Mouse (Mus musculus): ENCODE measurements around the gene Ifit1bl2. TPM values are rescaled to one million over a fixed set of nuclear protein-coding genes. Genes with fewer than 3 reads are reported as not detected.

The Ifit1bl2 gene
- 0.07 and 0.11 TPM in 2 replicates for polyA plus RNA-seq (2012; rRNA removed)

DNA sequence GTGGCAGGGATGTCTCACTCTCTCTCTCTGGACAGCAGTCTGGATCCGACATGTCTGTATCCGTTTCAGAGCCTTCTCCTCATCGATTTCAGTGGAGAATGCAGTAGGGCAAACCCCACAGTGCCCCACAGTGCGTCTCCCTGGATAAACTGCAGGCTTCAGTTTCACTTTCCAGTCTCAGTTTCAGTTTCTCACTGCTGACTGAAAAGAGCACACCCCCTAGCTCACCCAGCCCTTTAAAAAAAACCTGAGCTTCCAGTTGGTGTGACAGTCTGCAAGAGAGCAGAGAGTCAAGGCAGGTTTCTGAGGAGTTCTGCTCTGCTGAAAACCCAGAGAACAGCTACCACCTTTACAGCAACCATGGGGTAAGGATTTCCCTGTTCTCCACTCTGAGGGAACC is at the start of gene Ifit1bl2, which contains the start of gene Ifit1:
Gene Ifit1bl2 (minus strand): TSS at position 121 of the 400 bp plus-strand sequence.
Gene Ifit1 (plus strand): TSS at position 249 of the 400 bp plus-strand sequence.

DNA sequence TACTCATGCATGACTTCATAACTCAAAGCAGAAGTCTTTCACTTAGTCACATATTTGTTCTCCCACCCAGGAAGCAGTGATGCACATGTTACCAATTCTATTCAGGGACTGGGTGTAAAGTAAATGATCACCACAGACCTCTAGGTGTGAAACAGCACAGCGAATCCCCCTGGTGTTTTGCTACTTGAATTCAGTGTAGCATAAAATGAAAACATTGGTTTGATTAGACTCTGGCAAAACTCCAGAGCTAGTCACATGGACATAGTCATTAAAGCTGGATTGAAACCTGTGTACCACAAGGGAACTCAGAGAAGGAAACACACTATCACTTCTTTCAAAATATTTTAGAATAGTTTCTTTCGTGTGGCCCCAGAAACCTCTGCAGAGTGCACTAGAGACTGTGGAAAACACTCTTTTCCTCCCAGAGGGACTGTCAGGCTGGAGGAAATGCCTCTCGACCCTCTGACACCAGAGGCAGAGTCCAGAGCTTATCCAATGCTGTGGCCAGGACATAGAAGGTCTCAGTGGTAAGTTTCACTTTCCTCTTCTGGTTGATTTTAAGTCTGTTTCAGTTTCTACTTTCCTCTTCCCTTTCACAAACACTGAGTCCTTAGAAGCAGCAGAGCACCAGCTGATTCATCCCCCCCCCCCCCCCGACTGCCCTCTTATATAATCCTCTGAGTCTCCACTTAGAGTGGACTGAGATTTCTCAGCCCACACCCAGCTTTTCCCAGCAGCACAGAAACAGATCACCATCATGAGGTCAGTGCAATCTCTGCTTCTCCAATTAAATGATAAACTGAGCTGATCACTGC is 33.1 kb downstream of the Ifit1bl2 start, which contains the start of gene Ifit3b:
Gene Ifit3b (plus strand): TSS at position 734 of the 815 bp plus-strand sequence.

DNA sequence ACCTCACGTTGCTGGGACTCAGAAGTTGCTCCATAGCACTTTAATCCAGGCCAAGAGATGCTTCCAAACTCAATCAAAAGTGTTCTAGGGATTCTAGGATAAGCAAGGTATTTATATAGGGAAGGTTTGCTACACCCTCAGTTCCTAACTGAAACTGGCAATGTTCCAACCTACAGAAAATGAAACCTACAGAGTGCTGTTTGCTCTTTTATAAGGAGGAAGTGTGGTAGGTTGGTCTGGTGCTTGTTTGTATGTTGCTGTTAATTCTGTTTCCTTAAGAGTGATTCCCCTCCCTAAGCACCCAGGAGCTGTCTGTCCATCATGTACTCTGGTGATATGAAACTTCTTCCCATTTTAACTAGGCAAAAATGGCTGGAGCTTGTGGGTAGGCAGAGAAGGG is 38.7 kb downstream of the Ifit1bl2 start, which contains the start of gene Ifit1bl1:
Gene Ifit1bl1 (minus strand): TSS at position 69 of the 400 bp plus-strand sequence.

DNA sequence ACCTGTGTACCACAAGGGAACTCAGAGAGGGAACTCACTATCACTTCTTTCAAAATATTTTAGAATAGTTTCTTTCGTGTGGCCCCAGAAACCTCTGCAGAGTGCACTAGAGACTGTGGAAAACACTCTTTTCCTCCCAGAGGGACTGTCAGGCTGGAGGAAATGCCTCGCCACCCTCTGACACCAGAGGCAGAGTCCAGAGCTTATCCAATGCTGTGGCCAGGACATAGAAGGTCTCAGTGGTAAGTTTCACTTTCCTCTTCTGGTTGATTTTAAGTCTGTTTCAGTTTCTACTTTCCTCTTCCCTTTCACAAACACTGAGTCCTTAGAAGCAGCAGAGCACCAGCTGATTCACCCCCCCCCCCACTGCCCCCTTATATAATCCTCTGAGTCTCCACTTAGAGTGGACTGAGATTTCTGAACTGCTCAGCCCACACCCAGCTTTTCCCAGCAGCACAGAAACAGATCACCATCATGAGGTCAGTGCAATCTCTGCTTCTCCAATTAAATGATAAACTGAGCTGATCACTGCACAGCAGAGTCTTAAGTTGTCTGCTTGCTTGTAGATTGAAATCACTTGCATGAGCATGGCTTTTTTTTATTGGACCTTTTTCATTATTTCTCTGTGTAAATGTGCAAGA is 57.3 kb downstream of the Ifit1bl2 start, which contains the start of gene Ifit3:
Gene Ifit3 (plus strand): TSS at position 406 of the 641 bp plus-strand sequence.

Other genes with a start within 250 kb of the Ifit1bl2 start
- 0.30 and 3.5 TPM in 2 replicates for gene Ch25h, start 165.6 kb downstream of the Ifit1bl2 start, polyA plus RNA-seq (2012; rRNA removed)
- 10.6 and 19.4 TPM in 2 replicates for gene Lipa, start 113.3 kb downstream of the Ifit1bl2 start, polyA plus RNA-seq (2012; rRNA removed)
- gene Ifit2, start 90.0 kb downstream of the Ifit1bl2 start, polyA plus RNA-seq (2012; rRNA removed) = 1.6 and 3.5 TPM in 2 replicates
- 0.38 and 0.45 TPM in 2 replicates for gene Ifit3, start 57.2 kb downstream of the Ifit1bl2 start, polyA plus RNA-seq (2012; rRNA removed)
- gene Ifit1bl1, start 38.8 kb downstream of the Ifit1bl2 start, polyA plus RNA-seq (2012; rRNA removed) = 0.23 and 0.25 TPM in 2 replicates
- gene Ifit3b, start 32.8 kb downstream of the Ifit1bl2 start, polyA plus RNA-seq (2012; rRNA removed) = 0.07 TPM in 1 of 2 replicates, not detected in the other
- 0.20 and 0.25 TPM in 2 replicates for gene Ifit1, start 128 bp upstream of the Ifit1bl2 start, polyA plus RNA-seq (2012; rRNA removed)
- 2.0 and 2.2 TPM in 2 replicates for gene Slc16a12, start 106.5 kb upstream of the Ifit1bl2 start, polyA plus RNA-seq (2012; rRNA removed)
- 4.8 and 5.0 TPM in 2 replicates for gene Pank1, start 238.7 kb upstream of the Ifit1bl2 start, polyA plus RNA-seq (2012; rRNA removed)